Mouse (Mus musculus) myocyte (in vitro differentiated cells): Measurements from ENCODE around the gene Arhgdia. TPM values are rescaled to one million over a fixed set of nuclear protein-coding genes. Genes with fewer than 3 reads are reported as not detected.

ENCODE experiments used
- H3K27me3 ChIP-seq: one replicate; pipeline ENCODE4 v1.6.1; 2011; ENCODE audit not compliant: control insufficient read depth, insufficient read depth, insufficient read length
- H3K36me3 ChIP-seq: one replicate; pipeline ENCODE4 v1.6.1; 2011; ENCODE audit not compliant: control insufficient read depth, insufficient read depth
- H3K4me2 ChIP-seq: one replicate; pipeline ENCODE4 v1.6.1; 2011; ENCODE audit warnings: low read depth, control low read depth
- H3K4me3 ChIP-seq: one replicate; pipeline ENCODE4 v1.5.1; 2011; ENCODE audit warnings: mild to moderate bottlenecking, control low read depth, moderate library complexity
- H3K79me2 ChIP-seq: one replicate; pipeline ENCODE4 v1.6.1; 2011; ENCODE audit not compliant: control insufficient read depth, insufficient read depth
- H3ac ChIP-seq: one replicate; pipeline ENCODE4 v1.6.1; 2011; ENCODE audit not compliant: control insufficient read depth, insufficient read length
- CEBPB ChIP-seq: IDR thresholded peaks from 2 replicates; pipeline ENCODE4 v1.6.1; 2011; ENCODE audit warnings: mild to moderate bottlenecking, moderate library complexity; ENCODE audit not compliant: poor library complexity, insufficient read depth, severe bottlenecking
- E2F4 ChIP-seq: IDR thresholded peaks from one replicate; pipeline ENCODE4 v1.6.1; 2011; ENCODE audit warnings: mild to moderate bottlenecking, control low read depth, moderate library complexity; ENCODE audit not compliant: insufficient read depth
- MAX ChIP-seq: IDR thresholded peaks from one replicate; pipeline ENCODE4 v1.6.1; 2011; ENCODE audit warnings: low read depth, mild to moderate bottlenecking, control low read depth
- MYOD1 ChIP-seq, 3 experiments: IDR thresholded peaks; one replicate each; pipeline ENCODE4 v1.6.1; 2011; ENCODE audit warnings: control low read depth in 2 of 3, low read depth in 2 of 3, mild to moderate bottlenecking in 2 of 3, moderate library complexity in 1 of 3; ENCODE audit not compliant: insufficient read length in 2 of 3, control insufficient read depth in 1 of 3
- MYOG ChIP-seq, 3 experiments: IDR thresholded peaks; one replicate each; pipeline ENCODE4 v1.6.1; 2011; ENCODE audit warnings: control low read depth in 2 of 3, low read depth in 2 of 3, mild to moderate bottlenecking in 2 of 3; ENCODE audit not compliant: insufficient read length in 2 of 3, control insufficient read depth in 1 of 3, insufficient read depth in 1 of 3
- POLR2A ChIP-seq: IDR thresholded peaks from one replicate; pipeline ENCODE4 v1.6.1; 2011; ENCODE audit warnings: low read depth, mild to moderate bottlenecking, control low read depth, moderate library complexity; ENCODE audit not compliant: insufficient read length
- POLR2AphosphoS2 ChIP-seq: IDR thresholded peaks from one replicate; pipeline ENCODE4 v1.6.1; 2011; ENCODE audit warnings: low read depth, control low read depth; ENCODE audit not compliant: insufficient read length
- REST ChIP-seq: IDR thresholded peaks from one replicate; pipeline ENCODE4 v1.6.1; 2011; ENCODE audit warnings: mild to moderate bottlenecking, control low read depth, moderate library complexity; ENCODE audit not compliant: insufficient read depth, insufficient read length
- SRF ChIP-seq: IDR thresholded peaks from one replicate; pipeline ENCODE4 v1.6.1; 2011; ENCODE audit warnings: low read depth; ENCODE audit not compliant: control insufficient read depth, insufficient read length
- TCF3 ChIP-seq: IDR thresholded peaks from one replicate; pipeline ENCODE4 v1.6.1; 2011; ENCODE audit warnings: low read depth, control low read depth; ENCODE audit not compliant: insufficient read length
- USF1 ChIP-seq: IDR thresholded peaks from one replicate; pipeline ENCODE4 v1.6.1; 2011; ENCODE audit warnings: low read depth, mild to moderate bottlenecking, control low read depth, moderate library complexity
- polyA plus RNA-seq: library from polyadenylated mRNA; unstranded; fragments of >200 nt; fragmentation: generic; extraction: Trizol; gene quantifications from one replicate; pipeline ENCODE4 v1.2.1, GENCODE M21; 2012; ENCODE audit warnings: missing spikeins

Gene Arhgdia
- polyA plus RNA-seq, 1 experiment, result 837 TPM

- Histone ChIP-seq H3K4me3 (peak within 1 kb of the TSS; percentile 65), H3K4me2 (peak within 1 kb of the TSS; percentile 82), H3K79me2 (peaks cover 34% of the 10 kb centered on the region), H3K27me3 (no peaks in the 10 kb centered on the region), H3ac (peak within 1 kb of the TSS; percentile 13), H3K36me3 (peaks cover 26% of the 10 kb centered on the region)
- TF ChIP-seq MYOG (IDR thresholded peaks at IDR 0.05; ENCODE audit: control insufficient read depth in 1 of 3, insufficient read depth in 1 of 3, insufficient read length in 2 of 3, low read depth in 2 of 3), result peak in 1 of 3 experiments; percentile 20
- TF ChIP-seq MAX, result no peak
- peak in 1 of 3 experiments; percentile 1 for TF ChIP-seq MYOD1 (IDR thresholded peaks at IDR 0.05; ENCODE audit: control insufficient read depth in 1 of 3, insufficient read length in 2 of 3, low read depth in 2 of 3)
- TF ChIP-seq E2F4, result peak; percentile 26
- TF ChIP-seq POLR2AphosphoS2, result peak; percentile 99
- peak; percentile 35 for TF ChIP-seq SRF
- TF ChIP-seq REST, result no peak
- TF ChIP-seq POLR2A, result peak; percentile 94
These were observed 36.2 kb upstream of the Arhgdia start, which contains the start of gene Pcyt2 for GRCm38 (mm10) chr11:120617519-120618112. Gene Pcyt2, minus strand, starts transcription at chr11:120617936.

- TF ChIP-seq POLR2AphosphoS2, result no peak
- no peak for TF ChIP-seq CEBPB
- TF ChIP-seq TCF3, result no peak
- no peak for TF ChIP-seq SRF
- TF ChIP-seq REST, result no peak
- TF ChIP-seq POLR2A, result no peak
- no peak for TF ChIP-seq MYOD1 (IDR thresholded peaks at IDR 0.05; ENCODE audit: control insufficient read depth in 1 of 3, insufficient read length in 2 of 3, low read depth in 2 of 3)
- peaks cover 26% of the 10 kb centered on the region for H3K36me3 ChIP-seq
- peak overlapping the region; percentile 82 for H3K4me2 ChIP-seq
- H3K4me3 ChIP-seq, result peak overlapping the region; percentile 65
- peaks cover 34% of the 10 kb centered on the region for H3K79me2 ChIP-seq
- no peaks in the 10 kb centered on the region for H3K27me3 ChIP-seq
- H3ac ChIP-seq, result peak overlapping the region; percentile 13
These were observed 35.3 kb upstream of the Arhgdia start for GRCm38 (mm10) chr11:120616617-120617294.

- H3K79me2 ChIP-seq, result peaks cover 34% of the 10 kb centered on the region
- H3ac ChIP-seq, result no peak overlapping the region
- peak overlapping the region; percentile 82 for H3K4me2 ChIP-seq
- H3K36me3 ChIP-seq, result peaks cover 29% of the 10 kb centered on the region
- no peak for TF ChIP-seq E2F4
- no peak for TF ChIP-seq CEBPB
- TF ChIP-seq USF1, result no peak
- no peak for TF ChIP-seq TCF3
- TF ChIP-seq POLR2A, result no peak
- TF ChIP-seq SRF, result no peak
- no peak for TF ChIP-seq MAX
- peak in 1 of 3 experiments; percentile 26 for TF ChIP-seq MYOG (IDR thresholded peaks at IDR 0.05; ENCODE audit: control insufficient read depth in 1 of 3, insufficient read depth in 1 of 3, insufficient read length in 2 of 3, low read depth in 2 of 3)
- TF ChIP-seq MYOD1 (IDR thresholded peaks at IDR 0.05; ENCODE audit: control insufficient read depth in 1 of 3, insufficient read length in 2 of 3, low read depth in 2 of 3), result no peak
- H3K4me3 ChIP-seq, result peak overlapping the region; percentile 65
- no peaks in the 10 kb centered on the region for H3K27me3 ChIP-seq
These were observed 34.3 kb upstream of the Arhgdia start for GRCm38 (mm10) chr11:120615606-120616203.

GRCm38 (mm10) chr11:120615167-120615566, 33.7 kb upstream of the Arhgdia start:
- H3K36me3 ChIP-seq, result peaks cover 29% of the 10 kb centered on the region
- no peaks in the 10 kb centered on the region for H3K27me3 ChIP-seq

GRCm38 (mm10) chr11:120613976-120614375, 32.6 kb upstream of the Arhgdia start:
- H3K27me3 ChIP-seq, result no peaks in the 10 kb centered on the region
- H3ac ChIP-seq, result no peak overlapping the region
- H3K4me2 ChIP-seq, result no peak overlapping the region
- TF ChIP-seq MYOD1 (IDR thresholded peaks at IDR 0.05; ENCODE audit: control insufficient read depth in 1 of 3, insufficient read length in 2 of 3, low read depth in 2 of 3), result no peak
- peaks cover 34% of the 10 kb centered on the region for H3K79me2 ChIP-seq
- no peak overlapping the region for H3K4me3 ChIP-seq
- H3K36me3 ChIP-seq, result peaks cover 23% of the 10 kb centered on the region

More at GRCm38 (mm10) chr11:120615167-120615566, 33.7 kb upstream of the Arhgdia start:
- Histone ChIP-seq H3K4me3 (peak overlapping the region; percentile 65), H3K4me2 (peak overlapping the region; percentile 82), H3K79me2 (peaks cover 34% of the 10 kb centered on the region), H3ac (no peak overlapping the region)
- no peak for TF ChIP-seq REST
- TF ChIP-seq E2F4, result no peak
